Mouse (Mus musculus): Measurements from ENCODE around the gene Nudt16l1.

Nudt16l1 gene

GRCm38 (mm10) chr16:4957446-4957845 is 18.9 kb downstream of the Nudt16l1 start:
- DNase-seq (ENCODE audit: low spot score) = no peak

- no peak for DNase-seq (ENCODE audit: low spot score)
Measured at GRCm38 (mm10) chr16:4960260-4960659, 21.7 kb downstream of the Nudt16l1 start.

DNA sequence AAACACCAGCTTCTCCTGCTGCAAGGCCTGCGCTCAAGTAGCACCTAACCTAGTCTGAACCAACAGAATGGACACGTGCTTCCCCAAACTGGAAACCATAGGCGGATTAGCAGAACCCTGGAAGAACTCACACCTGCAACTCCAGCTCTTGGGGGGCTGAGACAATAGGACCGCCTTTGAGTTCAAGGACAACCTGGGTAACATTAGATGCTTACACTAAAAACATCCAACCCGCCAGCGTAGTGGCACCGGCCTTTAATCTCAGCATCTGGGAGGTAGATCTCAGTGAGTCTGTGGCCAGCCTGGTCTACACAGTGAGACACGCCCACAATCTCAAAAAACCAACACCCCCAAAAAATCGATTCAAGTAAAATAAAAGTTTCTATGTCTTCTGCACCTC is 24.8 kb downstream of the Nudt16l1 start:
- DNase-seq (ENCODE audit: low spot score) = no peak

- DNase-seq (ENCODE audit: low spot score) = peak; percentile 97
Measured at GRCm38 (mm10) chr16:4963797-4964709, 25.5 kb downstream of the Nudt16l1 start, which contains the start of gene Anks3. Gene Anks3 (minus strand): TSS chr16:4964205.

- DNase-seq (ENCODE audit: low spot score) = no peak
Measured at GRCm38 (mm10) chr16:4964731-4965391, 26.3 kb downstream of the Nudt16l1 start.

- DNase-seq (ENCODE audit: low spot score) = no peak
Measured at GRCm38 (mm10) chr16:4965392-4966129, 27.0 kb downstream of the Nudt16l1 start.

DNA sequence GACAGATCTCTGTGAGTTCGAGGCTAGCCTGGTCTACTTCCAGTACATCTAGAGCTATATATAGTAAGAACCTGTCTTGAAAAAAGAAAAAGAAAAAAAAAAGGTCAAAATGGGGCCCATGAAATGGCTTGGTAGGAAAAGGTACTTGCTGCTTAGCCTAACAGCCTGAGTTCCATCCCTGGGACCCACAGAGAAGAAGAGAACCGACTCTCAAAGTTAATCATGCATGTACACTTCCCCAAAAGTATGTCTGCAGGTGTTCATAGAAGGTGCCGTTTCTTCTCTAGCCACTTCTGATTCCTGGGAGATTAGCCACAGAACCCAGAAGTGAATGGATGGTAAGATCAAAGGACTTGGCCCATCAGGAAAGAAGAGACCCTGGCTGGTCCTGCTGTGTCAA is 29.9 kb downstream of the Nudt16l1 start:
- DNase-seq (ENCODE audit: low spot score) = no peak

DNA sequence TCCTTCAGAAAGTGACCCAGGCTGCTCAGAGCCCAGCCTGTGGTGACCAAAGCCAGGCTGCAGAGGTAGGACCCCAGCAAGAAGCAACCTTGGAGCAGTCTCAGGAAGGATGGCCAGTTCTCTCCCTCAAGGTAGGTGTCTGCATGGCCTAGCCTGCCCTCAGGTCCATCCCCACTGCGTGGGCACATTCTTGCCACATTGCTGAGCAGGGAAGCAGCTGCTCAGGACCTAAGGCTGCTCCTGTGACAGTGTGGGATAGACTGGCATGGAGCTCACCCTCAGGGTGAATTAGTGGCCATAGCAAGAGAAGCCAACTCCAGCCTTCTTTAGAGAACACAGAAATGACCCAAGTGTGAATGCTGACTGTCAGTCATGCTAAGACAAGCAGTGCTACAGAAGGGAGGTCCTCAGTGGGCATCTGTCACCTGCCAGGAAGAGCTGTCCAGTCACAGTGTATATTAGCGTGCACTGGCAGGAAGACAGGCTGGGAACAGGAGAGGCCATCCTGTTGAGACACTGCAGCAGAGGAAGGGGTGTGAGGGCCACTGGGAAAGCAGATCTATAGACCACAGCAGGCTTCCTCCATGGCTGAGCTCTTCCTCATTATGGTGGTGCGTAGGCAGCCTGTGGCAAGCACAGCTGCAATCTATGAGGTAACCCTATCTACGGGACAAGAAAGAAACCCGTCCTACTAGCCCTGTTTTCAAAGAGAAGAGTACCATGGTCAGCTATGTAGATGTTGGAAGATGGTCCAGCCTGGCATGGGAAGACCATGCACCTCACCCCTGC is 30.7 kb downstream of the Nudt16l1 start:
- DNase-seq (ENCODE audit: low spot score) = no peak

DNA sequence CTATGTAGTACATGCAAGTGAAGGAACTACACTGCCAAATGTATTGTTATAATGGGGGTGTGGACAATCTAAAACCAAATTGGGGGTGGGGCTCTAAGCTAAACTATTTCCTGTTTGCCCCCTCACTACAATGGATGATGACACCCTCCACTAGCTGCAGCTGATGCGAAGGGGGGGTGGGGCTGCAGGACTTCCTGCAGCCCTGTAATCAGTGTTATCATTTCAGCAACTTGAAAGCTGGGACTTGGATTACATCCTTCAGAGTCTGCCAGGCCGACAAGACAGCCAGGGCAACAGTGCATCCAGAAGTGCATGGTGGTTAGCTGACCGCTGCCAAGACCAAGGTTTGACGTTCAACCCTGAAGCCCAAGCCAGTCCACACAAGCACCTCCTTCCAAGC is 33.1 kb downstream of the Nudt16l1 start:
- DNase-seq (ENCODE audit: low spot score) = no peak

DNA sequence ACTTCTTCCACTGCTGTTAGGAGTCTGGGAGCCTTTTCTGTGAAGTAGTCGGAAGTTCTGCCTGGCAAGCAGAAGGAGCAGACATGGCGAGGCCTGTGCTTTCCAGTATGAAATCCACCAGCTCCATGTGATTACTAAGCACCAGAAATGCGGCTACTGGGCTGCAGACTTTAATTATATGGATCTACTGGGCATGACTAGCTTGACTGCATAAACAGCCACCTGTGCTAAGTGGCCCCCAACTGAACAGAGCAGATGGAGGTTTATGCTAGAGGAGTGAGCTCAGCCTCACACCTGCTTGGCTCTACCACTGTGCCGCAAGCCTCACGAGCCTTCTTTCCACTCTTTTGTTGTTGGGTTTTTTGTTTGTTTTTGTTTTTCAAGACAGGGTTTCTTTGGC is 36.0 kb downstream of the Nudt16l1 start:
- DNase-seq (ENCODE audit: low spot score) = no peak

DNA sequence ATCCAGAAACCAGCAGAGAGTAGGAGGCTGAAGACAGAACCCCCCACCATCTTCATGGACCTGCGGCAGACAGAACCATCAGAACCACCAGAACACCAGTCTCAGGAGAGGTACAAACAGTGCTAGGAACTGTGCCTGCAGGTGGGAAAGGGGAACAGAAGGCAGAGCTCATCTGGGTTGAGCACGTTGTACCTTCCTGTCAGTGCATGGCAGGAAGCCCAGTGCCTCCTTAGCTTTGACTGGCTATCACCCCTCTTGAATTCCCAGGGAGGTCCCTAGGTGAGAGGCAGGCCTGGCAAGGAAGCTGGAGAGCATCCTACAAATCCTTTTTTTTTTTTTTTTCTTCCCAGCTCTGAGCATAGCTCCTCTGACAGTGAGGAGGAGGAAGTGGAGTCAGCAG is 37.6 kb downstream of the Nudt16l1 start:
- DNase-seq (ENCODE audit: low spot score) = no peak

DNA sequence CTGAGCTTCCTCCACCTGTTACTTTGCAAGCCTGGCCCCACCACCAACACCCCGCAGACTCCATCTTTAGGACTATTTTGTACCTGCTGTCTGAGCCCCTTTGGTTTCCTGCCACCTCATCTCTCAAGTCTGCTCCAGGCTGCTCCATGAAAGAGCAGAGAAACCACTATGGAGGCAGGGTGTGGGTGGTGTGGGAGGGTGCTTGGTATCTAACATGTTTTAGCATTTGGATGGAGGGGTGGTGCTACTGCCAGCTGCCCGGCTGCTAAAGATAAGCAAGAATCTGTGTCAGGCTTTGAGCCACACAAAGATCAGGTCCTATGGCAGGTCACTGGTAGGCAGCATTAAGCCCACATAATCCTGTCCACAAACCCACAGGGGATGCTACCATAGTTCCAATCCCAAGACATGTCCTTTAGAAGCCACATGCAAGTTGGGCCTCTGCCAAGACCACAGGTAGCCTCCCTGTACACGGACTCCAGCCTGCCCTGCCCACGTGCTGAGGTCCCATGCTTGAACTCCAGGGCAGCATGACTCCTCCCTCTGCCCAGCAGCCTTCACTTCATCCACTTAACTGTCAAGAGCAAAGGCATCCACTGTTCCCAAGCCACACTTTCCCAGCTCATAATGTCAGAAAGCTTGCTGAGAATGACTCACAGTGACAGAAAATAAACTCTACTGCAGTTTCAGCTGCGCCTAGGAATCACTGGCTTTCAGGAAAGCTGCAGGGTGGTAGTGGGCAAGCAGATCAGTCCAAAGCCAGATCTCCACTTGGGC is 39.9 kb downstream of the Nudt16l1 start:
- no peak for DNase-seq (ENCODE audit: low spot score)

- no peak for DNase-seq (ENCODE audit: low spot score)
Measured at GRCm38 (mm10) chr16:4979755-4980380, 41.3 kb downstream of the Nudt16l1 start.

GRCm38 (mm10) chr16:4984717-4985116 is 46.2 kb downstream of the Nudt16l1 start:
- no peak for DNase-seq (ENCODE audit: low spot score)
